Mouse (Mus musculus) natural killer cell, adult 2 months (primary cell): Measurements from ENCODE around the gene Ntrk3.

ENCODE experiments used
- DNase-seq, 2 experiments: peaks; one replicate each; pipeline ENCODE4 v3.0.0; 2022; ENCODE audit warnings: low spot score in 2 of 2

Gene Ntrk3

GRCm38 (mm10) chr7:78443373-78444036, 294.3 kb downstream of the Ntrk3 start:
- no peak for DNase-seq

GRCm38 (mm10) chr7:78441706-78442105, 296.1 kb downstream of the Ntrk3 start:
- no peak for DNase-seq

GRCm38 (mm10) chr7:78440896-78441295, 296.9 kb downstream of the Ntrk3 start:
- DNase-seq = no peak

GRCm38 (mm10) chr7:78440476-78440875, 297.3 kb downstream of the Ntrk3 start:
- DNase-seq = no peak

- DNase-seq = no peak
These were observed 298.3 kb downstream of the Ntrk3 start for GRCm38 (mm10) chr7:78439361-78440120.

- no peak for DNase-seq
These were observed 304.1 kb downstream of the Ntrk3 start for GRCm38 (mm10) chr7:78433617-78434144.

GRCm38 (mm10) chr7:78431611-78432010, 306.2 kb downstream of the Ntrk3 start:
- no peak for DNase-seq

- no peak for DNase-seq
These were observed 325.6 kb downstream of the Ntrk3 start for GRCm38 (mm10) chr7:78412172-78412571.

GRCm38 (mm10) chr7:78409970-78410369, 327.8 kb downstream of the Ntrk3 start:
- DNase-seq = no peak

- DNase-seq = no peak
These were observed 331.0 kb downstream of the Ntrk3 start for GRCm38 (mm10) chr7:78406641-78407291.

GRCm38 (mm10) chr7:78404481-78404880, 333.3 kb downstream of the Ntrk3 start:
- no peak for DNase-seq

- DNase-seq = no peak
These were observed 335.3 kb downstream of the Ntrk3 start for GRCm38 (mm10) chr7:78402495-78402894.

- no peak for DNase-seq
These were observed 337.6 kb downstream of the Ntrk3 start for GRCm38 (mm10) chr7:78400219-78400618.

GRCm38 (mm10) chr7:78398377-78398776, 339.4 kb downstream of the Ntrk3 start:
- DNase-seq = no peak

GRCm38 (mm10) chr7:78397215-78397614, 340.6 kb downstream of the Ntrk3 start:
- DNase-seq = no peak

- no peak for DNase-seq
These were observed 347.8 kb downstream of the Ntrk3 start for GRCm38 (mm10) chr7:78390019-78390418.

- no peak for DNase-seq
These were observed 349.7 kb downstream of the Ntrk3 start for GRCm38 (mm10) chr7:78388101-78388500.

- DNase-seq = no peak
These were observed 351.8 kb downstream of the Ntrk3 start for GRCm38 (mm10) chr7:78385971-78386370.

GRCm38 (mm10) chr7:78384111-78384510, 353.7 kb downstream of the Ntrk3 start:
- DNase-seq = no peak

- no peak for DNase-seq
These were observed 355.7 kb downstream of the Ntrk3 start for GRCm38 (mm10) chr7:78382126-78382525.

GRCm38 (mm10) chr7:78379784-78380183, 358.0 kb downstream of the Ntrk3 start:
- DNase-seq = no peak

- no peak for DNase-seq
These were observed 359.5 kb downstream of the Ntrk3 start for GRCm38 (mm10) chr7:78378306-78378705.

- no peak for DNase-seq
These were observed 360.9 kb downstream of the Ntrk3 start for GRCm38 (mm10) chr7:78376875-78377274.
